Mouse (Mus musculus) skeletal muscle tissue, postnatal 0 days (tissue): ENCODE results near the gene Sh3gl2. TPM values are rescaled to one million over a fixed set of nuclear protein-coding genes. Genes with fewer than 3 reads are reported as not detected.

Source experiments
- polyA plus RNA-seq: library from polyadenylated mRNA; unstranded; fragments of >200 nt; fragmentation: Nextera tagmentation; extraction: Ambion mirVana; gene quantifications from 2 replicates; pipeline ENCODE4 v1.2.1, GENCODE M21; 2015

The Sh3gl2 gene
- polyA plus RNA-seq = 0.27 and 0.62 TPM in 2 replicates

GRCm38 (mm10) chr4:85205071-85205635 is at the start of gene Sh3gl2:
TSS of gene Sh3gl2 (plus strand) at chr4:85205126.

GRCm38 (mm10) chr4:85513792-85514191 is 308.9 kb downstream of the Sh3gl2 start, which contains the start of gene Adamtsl1:
TSS of gene Adamtsl1 (plus strand) at chr4:85514172.

